Mouse (Mus musculus): ENCODE measurements at regions not wholly inside any gene's neighbourhood (a gene's known extent, or its start where the extent isn't known, plus 50 kb on each side); places are given as distances from the start of the nearest gene placed in this dataset.
A peak's percentile ranks its signal among the peaks of the same experiment; 100 is the strongest.

- no peak for DNase-seq
Observed at GRCm38 (mm10) chr13:44530867-44531564, 198.3 kb upstream of the Jarid2 start.

- DNase-seq: peak; percentile 91
Observed at GRCm38 (mm10) chr13:44532631-44533180, 196.6 kb upstream of the Jarid2 start.

GRCm38 (mm10) chr13:44534575-44535080 lies 194.6 kb upstream of the Jarid2 start:
- DNase-seq: peak; percentile 93

- peak; percentile 94 for DNase-seq
Observed at GRCm38 (mm10) chr13:44535441-44535840, 193.8 kb upstream of the Jarid2 start.

- DNase-seq: peak; percentile 92
Observed at GRCm38 (mm10) chr13:44538238-44538637, 191.0 kb upstream of the Jarid2 start.

- DNase-seq: no peak
Observed at GRCm38 (mm10) chr13:44540401-44540800, 188.9 kb upstream of the Jarid2 start.

- peak; percentile 95 for DNase-seq
Observed at GRCm38 (mm10) chr13:44541243-44541653, 188.0 kb upstream of the Jarid2 start.

GRCm38 (mm10) chr13:44544786-44545185 lies 184.5 kb upstream of the Jarid2 start:
- no peak for DNase-seq

GRCm38 (mm10) chr13:44546289-44546688 lies 183.0 kb upstream of the Jarid2 start:
- DNase-seq: no peak

GRCm38 (mm10) chr13:44548880-44549279 lies 180.4 kb upstream of the Jarid2 start:
- DNase-seq: no peak

- no peak for DNase-seq
Observed at GRCm38 (mm10) chr13:44553363-44553762, 175.9 kb upstream of the Jarid2 start.

GRCm38 (mm10) chr13:44554686-44555463 lies 174.4 kb upstream of the Jarid2 start:
- DNase-seq: no peak

GRCm38 (mm10) chr13:44555979-44556378 lies 173.3 kb upstream of the Jarid2 start:
- DNase-seq: no peak

- DNase-seq: no peak
Observed at GRCm38 (mm10) chr13:44558051-44558450, 171.2 kb upstream of the Jarid2 start.

- no peak for DNase-seq
Observed at GRCm38 (mm10) chr13:44558491-44559177, 170.6 kb upstream of the Jarid2 start.

GRCm38 (mm10) chr13:44559178-44559565 lies 170.1 kb upstream of the Jarid2 start:
- no peak for DNase-seq

- no peak for DNase-seq
Observed at GRCm38 (mm10) chr13:44559706-44560105, 169.6 kb upstream of the Jarid2 start.

- no peak for DNase-seq
Observed at GRCm38 (mm10) chr13:44564705-44565104, 164.6 kb upstream of the Jarid2 start.

GRCm38 (mm10) chr13:44567696-44568095 lies 161.6 kb upstream of the Jarid2 start:
- DNase-seq: no peak

- peak; percentile 91 for DNase-seq
Observed at GRCm38 (mm10) chr13:44569241-44569778, 160.0 kb upstream of the Jarid2 start.

GRCm38 (mm10) chr13:44573463-44573862 lies 155.8 kb upstream of the Jarid2 start:
- DNase-seq: no peak

GRCm38 (mm10) chr13:44579215-44579614 lies 150.1 kb upstream of the Jarid2 start:
- no peak for DNase-seq

All from heart, adult 11 months (tissue).